Mouse (Mus musculus) mouse trophoblast stem cell (cell line): ENCODE data around the gene Meox1.

ENCODE experiments used
- in situ Hi-C, 2 experiments: fragments of 300-500 bp; cut with MseI, MboI; formaldehyde crosslinking; loops; 2 replicates in 1 of 2; 3 replicates in 1 of 2; pipeline ENCODE4 v1.15.1; 2025

Meox1 gene

GRCm38 (mm10) chr11:101901309-101901708, 7.1 kb upstream of the Meox1 start:
- in situ Hi-C loops = no loop called here

DNA sequence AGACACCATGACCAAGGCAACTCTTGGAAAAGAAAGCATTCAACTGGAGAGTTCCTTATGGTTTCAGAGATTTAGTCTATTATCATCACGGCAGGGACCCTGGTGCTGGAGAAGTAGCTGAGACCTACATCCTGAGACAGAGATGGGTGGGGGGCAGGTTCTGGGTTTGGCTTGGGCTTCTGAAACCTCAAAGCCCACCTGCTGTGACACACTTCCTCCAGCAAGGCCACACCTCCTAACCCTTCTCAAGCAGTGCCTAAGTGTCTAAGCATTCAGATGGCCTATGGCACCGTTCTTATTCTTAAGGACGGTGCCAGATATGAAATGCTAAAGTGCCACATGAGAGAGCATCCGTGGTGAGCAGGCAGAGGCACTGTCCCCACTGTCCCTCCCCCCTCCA, 4.2 kb upstream of the Meox1 start:
- in situ Hi-C loops = no loop called here

DNA sequence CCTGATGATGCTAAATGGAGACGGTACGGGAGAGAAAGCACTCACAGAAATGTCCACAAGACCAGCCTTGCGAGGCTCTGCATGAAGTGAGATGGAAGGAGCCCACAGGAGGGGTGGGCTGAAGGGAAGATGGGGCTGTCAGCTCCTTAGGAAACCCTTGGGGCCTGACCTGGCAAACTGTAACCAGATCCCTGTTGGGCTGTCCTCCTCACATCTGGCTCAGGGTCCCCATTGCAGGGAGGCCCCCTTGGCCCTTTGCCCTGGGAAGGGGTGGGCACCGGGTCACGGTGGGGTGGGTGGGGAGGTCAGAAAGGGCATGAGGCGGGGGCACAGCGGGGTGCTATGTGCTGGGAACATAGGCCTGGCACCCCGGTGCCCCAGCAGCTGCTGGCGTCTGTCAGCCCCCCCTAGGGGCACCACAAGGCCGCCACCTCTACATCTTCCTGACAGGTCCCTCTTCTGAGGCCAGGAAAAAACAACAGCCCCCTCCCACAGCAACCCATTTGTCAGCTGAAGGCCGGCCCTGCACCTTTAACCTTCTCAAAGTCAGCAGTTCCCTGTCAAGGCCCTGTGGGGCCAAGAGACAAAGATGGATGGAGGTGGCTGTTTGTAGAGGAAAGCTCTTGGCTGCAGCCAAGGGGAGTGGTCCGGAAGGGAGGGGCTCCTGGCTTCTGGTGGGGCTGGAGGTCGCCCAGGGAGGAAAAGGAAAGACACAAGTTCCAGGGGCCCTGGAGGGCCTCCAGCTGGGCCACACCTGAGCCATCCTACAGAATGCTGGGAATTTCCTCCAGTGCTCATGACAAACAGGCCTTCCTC, 2.6 kb upstream of the Meox1 start:
- in situ Hi-C loops = no loop called here

- in situ Hi-C loops = no loop called here
These were observed 614 bp downstream of the Meox1 start for GRCm38 (mm10) chr11:101893560-101893959.

DNA sequence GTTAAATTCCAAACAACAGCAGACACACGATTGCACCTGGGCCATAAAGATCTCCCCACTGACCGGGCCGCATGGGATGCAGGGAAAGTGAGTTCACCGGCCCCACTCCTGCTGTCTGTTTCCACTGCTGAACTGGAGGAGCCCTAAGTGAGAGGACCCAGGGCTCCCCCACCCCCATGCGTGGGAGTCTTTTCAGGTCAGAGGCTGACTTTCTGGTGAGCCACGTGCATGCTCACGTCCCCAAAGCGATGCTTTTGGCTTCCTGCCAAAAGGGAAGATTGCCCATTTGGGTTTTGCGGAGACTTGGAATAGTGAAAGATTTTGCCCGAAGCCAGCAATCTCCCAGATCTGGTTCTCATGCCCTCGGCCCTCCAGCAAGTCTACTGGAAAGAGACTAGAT, 2.7 kb downstream of the Meox1 start:
- in situ Hi-C loops = no loop called here

DNA sequence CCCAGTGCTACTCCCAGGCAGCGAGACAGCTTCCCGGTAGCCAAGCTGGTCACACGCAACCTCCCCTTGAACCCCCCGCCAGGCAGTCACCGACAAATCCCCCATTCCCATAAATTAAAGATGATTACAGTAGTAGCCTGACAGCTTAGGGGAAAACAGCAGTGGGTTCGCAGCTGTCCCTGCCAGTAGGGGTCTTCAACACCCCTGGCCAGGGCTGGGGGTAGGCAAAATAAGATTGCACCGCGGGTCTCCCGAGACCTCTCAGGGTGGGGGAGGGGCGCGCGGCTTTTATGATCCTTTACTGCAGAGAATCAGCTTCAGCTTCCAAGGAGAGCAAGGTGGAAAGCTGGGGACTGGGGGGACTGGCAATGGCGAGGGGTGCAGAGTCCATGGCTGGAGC, 4.4 kb downstream of the Meox1 start:
- in situ Hi-C loops = no loop called here

- in situ Hi-C loops = no loop called here
These were observed 5.4 kb downstream of the Meox1 start for GRCm38 (mm10) chr11:101888820-101889219.

GRCm38 (mm10) chr11:101886436-101886835, 7.7 kb downstream of the Meox1 start:
- in situ Hi-C loops = no loop called here

- in situ Hi-C loops = no loop called here
These were observed 8.3 kb downstream of the Meox1 start for GRCm38 (mm10) chr11:101885881-101886319.

- in situ Hi-C loops = no loop called here
These were observed 8.9 kb downstream of the Meox1 start for GRCm38 (mm10) chr11:101885232-101885631.

- in situ Hi-C loops = no loop called here
These were observed 10.3 kb downstream of the Meox1 start for GRCm38 (mm10) chr11:101883911-101884310.

GRCm38 (mm10) chr11:101882500-101883290, 11.5 kb downstream of the Meox1 start:
- in situ Hi-C loops = no loop called here

GRCm38 (mm10) chr11:101881604-101882071, 12.5 kb downstream of the Meox1 start:
- in situ Hi-C loops = no loop called here

GRCm38 (mm10) chr11:101881185-101881584, 13.0 kb downstream of the Meox1 start:
- in situ Hi-C loops = no loop called here

DNA sequence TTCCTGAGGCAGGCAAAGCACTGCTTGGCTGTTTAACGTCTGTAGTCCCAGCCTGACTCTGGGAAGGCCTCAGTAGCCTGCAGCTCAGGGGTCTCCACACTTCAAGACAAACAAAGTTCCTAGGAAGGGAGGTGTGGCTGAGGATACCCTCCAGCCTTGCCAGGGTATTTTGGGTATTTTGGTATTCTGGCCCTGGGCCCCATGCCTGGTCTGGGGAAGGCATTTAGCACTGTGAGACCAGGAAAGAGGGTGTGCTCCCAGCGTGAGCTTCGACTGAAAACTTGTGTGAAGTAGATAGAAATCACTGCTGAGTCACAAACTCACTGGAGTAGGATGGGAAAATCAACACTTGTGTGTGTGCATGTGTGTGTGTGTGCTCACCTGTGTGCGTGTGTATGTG, 14.5 kb downstream of the Meox1 start:
- in situ Hi-C loops = no loop called here

- in situ Hi-C loops = no loop called here
These were observed 15.5 kb downstream of the Meox1 start for GRCm38 (mm10) chr11:101878696-101879095.

DNA sequence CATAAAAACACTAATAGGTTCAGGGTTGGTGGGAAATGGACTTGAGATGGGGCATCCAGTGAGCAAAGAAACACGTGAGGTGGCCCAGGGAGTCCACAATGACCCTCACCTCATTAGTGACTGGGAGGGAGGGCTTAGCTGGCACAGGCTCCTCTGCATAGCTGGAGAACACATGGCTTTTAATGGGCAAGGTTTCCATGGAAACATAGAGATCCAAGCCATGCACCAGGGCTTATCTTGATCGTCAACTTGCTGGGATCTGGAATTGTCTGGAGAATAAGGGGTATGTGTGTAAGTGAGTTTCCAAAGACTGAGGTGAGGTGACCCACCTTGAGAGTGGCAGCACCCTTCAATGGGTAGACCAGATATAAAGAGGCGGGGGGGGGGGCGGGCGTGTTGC, 19.2 kb downstream of the Meox1 start:
- in situ Hi-C loops = no loop called here

DNA sequence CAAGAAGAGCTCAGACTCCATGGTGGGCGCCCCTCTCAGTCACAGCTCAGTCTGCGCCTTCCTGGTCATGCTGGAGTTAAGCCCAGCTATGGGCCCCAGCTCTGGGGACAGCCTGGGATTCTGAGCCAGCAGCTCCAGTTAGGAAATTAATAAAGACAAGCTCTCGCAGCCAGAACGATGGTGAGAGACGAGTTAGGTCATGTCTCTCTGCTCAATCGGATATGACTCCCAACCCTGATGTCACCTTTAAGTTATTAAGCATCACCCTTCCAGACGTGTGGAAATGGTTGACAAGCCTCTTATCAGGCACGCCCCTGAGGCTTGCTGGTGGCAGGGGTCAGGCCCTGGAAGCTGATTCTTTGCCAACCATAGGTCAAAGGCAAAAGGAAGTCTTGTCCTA, 20.3 kb downstream of the Meox1 start:
- in situ Hi-C loops = no loop called here

- in situ Hi-C loops = no loop called here
These were observed 22.7 kb downstream of the Meox1 start for GRCm38 (mm10) chr11:101871435-101871834.

- in situ Hi-C loops = no loop called here
These were observed 24.0 kb downstream of the Meox1 start for GRCm38 (mm10) chr11:101870067-101870765.

GRCm38 (mm10) chr11:101867513-101868052, 26.6 kb downstream of the Meox1 start:
- in situ Hi-C loops = no loop called here

DNA sequence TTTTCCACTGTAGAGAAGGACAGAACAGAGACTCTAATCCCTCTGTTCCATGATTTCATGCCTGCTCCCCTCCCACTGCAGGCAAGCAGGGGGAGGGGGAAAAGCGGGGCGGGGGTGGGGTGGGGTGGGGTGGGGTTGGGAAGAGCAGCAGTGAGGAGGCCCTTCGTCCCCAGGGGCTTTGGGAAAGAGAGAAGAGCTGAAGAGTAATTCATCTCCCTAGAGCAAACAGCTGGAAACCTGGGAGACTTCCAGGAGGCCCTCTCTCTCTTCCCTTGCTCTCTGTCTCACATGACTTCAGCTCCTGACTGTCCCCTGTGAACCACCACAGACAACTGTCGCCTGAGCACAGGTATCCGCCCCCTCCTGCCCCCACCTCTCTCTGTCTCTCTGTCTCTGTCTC, 35.4 kb downstream of the Meox1 start:
- in situ Hi-C loops = no loop called here
